Comparison of ENCODE assay signal across 8 mouse cellular contexts in genomic region chr14:20702741-20703381, GRCm38 (mm10). TPM values are rescaled to one million over a fixed set of nuclear protein-coding genes. Genes with fewer than 3 reads are reported as not detected.
A peak's percentile ranks its signal among the peaks of the same experiment; 100 is the strongest.
DNase-seq lines count a peak whose midpoint lies in the region; ATAC-seq and TF ChIP-seq lines count a peak whose summit lies in the region.

Chchd1 (plus strand) TSS chr14:20703006.

- no peak for TF ChIP-seq EP300 in CH12.LX (IDR thresholded peaks at IDR 0.05; ENCODE audit: low read length)
- no peak for TF ChIP-seq EP300 in liver, embryonic 14.5 days (IDR thresholded peaks at IDR 0.05; ENCODE audit: low read depth)

- H3K4me1 ChIP-seq in CH12.LX (ENCODE audit: control insufficient read depth in 1 of 2, insufficient read depth in 2 of 2), result peaks cover 3 to 46% of the 10 kb centered on the region in 2 experiments; a peak in 3 of 4 replicates
- H3K4me1 ChIP-seq in forebrain, embryonic 11.5 days (replicated peaks; ENCODE audit: control insufficient read depth, insufficient read depth, low read length), result no peaks in the 10 kb centered on the region; the same call in 1 of the 2 replicates
- peaks cover 42% of the 10 kb centered on the region for H3K4me1 ChIP-seq in heart, embryonic 15.5 days (replicated peaks)
- H3K4me1 ChIP-seq in liver, embryonic 14.5 days (replicated peaks; ENCODE audit: control insufficient read depth in 2 of 2, insufficient read depth in 2 of 2, low read length in 1 of 2), result peaks cover 18 to 21% of the 10 kb centered on the region in 2 experiments
- peaks cover 16% of the 10 kb centered on the region; the same call in 1 of the 2 replicates for H3K4me1 ChIP-seq in stomach, embryonic 15.5 days

- ATAC-seq in forebrain, embryonic 11.5 days (replicated peaks; ENCODE audit: low FRiP score), result peak; percentile 74
- ATAC-seq in heart, embryonic 15.5 days (replicated peaks; ENCODE audit: insufficient number of reproducible peaks, insufficient read depth, low FRiP score, low read depth), result peak; percentile 76
- peak; percentile 79 for ATAC-seq in liver, embryonic 14.5 days (ENCODE audit: insufficient read depth)
- peak; percentile 73 for ATAC-seq in stomach, embryonic 15.5 days (ENCODE audit: insufficient read depth, low FRiP score, low read depth)

- H3K79me2 ChIP-seq in CH12.LX (replicated peaks; ENCODE audit: control insufficient read depth, extremely low read depth, insufficient read depth, poor library complexity, severe bottlenecking), result peaks cover 61% of the 10 kb centered on the region

- peak within 1 kb of the TSS; percentile 79 to 96 (median 94) for H3K4me3 ChIP-seq in CH12.LX (replicated peaks in 1 of 3; ENCODE audit: low read depth in 2 of 3, low read length in 2 of 3, poor library complexity in 1 of 3)
- peak within 1 kb of the TSS; percentile 68 for H3K4me3 ChIP-seq in forebrain, embryonic 11.5 days (ENCODE audit: low read depth, low read length)
- H3K4me3 ChIP-seq in heart, embryonic 15.5 days, result peak within 1 kb of the TSS; percentile 65
- peak within 1 kb of the TSS; percentile 88 to 90 for H3K4me3 ChIP-seq in liver, embryonic 14.5 days (ENCODE audit: insufficient read depth in 1 of 2, low read depth in 2 of 2, low read length in 2 of 2)
- H3K4me3 ChIP-seq in stomach, embryonic 15.5 days (replicated peaks), result peak within 1 kb of the TSS; percentile 90

- peaks cover 9 to 39% of the 10 kb centered on the region in 2 experiments for H3K36me3 ChIP-seq in CH12.LX (replicated peaks in 1 of 2; ENCODE audit: control insufficient read depth in 1 of 2, insufficient read depth in 1 of 2, low read length in 1 of 2)
- peaks cover 4% of the 10 kb centered on the region; the same call in 1 of the 2 replicates for H3K36me3 ChIP-seq in forebrain, embryonic 11.5 days (ENCODE audit: control insufficient read depth, insufficient read depth, low read length)
- H3K36me3 ChIP-seq in heart, embryonic 15.5 days, result peaks cover 13% of the 10 kb centered on the region; the same call in 1 of the 2 replicates
- H3K36me3 ChIP-seq in liver, embryonic 14.5 days (replicated peaks; ENCODE audit: control insufficient read depth, insufficient read depth, low read depth), result peaks cover 9% of the 10 kb centered on the region
- peaks cover 9% of the 10 kb centered on the region; the same call in 1 of the 2 replicates for H3K36me3 ChIP-seq in stomach, embryonic 15.5 days

- peak; percentile 94 for TF ChIP-seq POLR2A in CH12.LX (IDR thresholded peaks at IDR 0.05; ENCODE audit: low read depth, low read length)

- DNase-seq in CH12.LX (ENCODE audit: extremely low read depth), result peak; percentile 84
- DNase-seq in c-Kit-positive CD71-positive TER-119-negative erythroid progenitor cells, embryonic 14.5 days (ENCODE audit: low read depth), result peak; percentile 83
- peak; percentile 95 for DNase-seq in forebrain, embryonic 11.5 days (ENCODE audit: low spot score)
- DNase-seq in kidney, postnatal 25 days, result peak; percentile 94
- peak; percentile 71 to 73 (median 72) for DNase-seq in liver, embryonic 14.5 days (ENCODE audit: low read depth in 3 of 3, low spot score in 3 of 3)
- peak; percentile 94 for DNase-seq in neural tube, embryonic 10.5 days (ENCODE audit: extremely low spot score, low spot score)

- under 1% methylated on average over 61 of the region's 61 CpGs for WGBS in forebrain, embryonic 11.5 days
- whole genome bisulfite sequencing in heart, embryonic 15.5 days, result under 1% methylated on average over 61 of the region's 61 CpGs
- under 1% methylated on average over 61 of the region's 61 CpGs for WGBS in liver, embryonic 14.5 days (ENCODE audit: insufficient replicate concordance)
- WGBS in stomach, embryonic 15.5 days, result under 1% methylated on average over 61 of the region's 61 CpGs

- no peaks in the 10 kb centered on the region for H3K27me3 ChIP-seq in CH12.LX (replicated peaks)
- no peaks in the 10 kb centered on the region for H3K27me3 ChIP-seq in forebrain, embryonic 11.5 days (ENCODE audit: control insufficient read depth, insufficient read depth, low read length)
- no peaks in the 10 kb centered on the region for H3K27me3 ChIP-seq in heart, embryonic 15.5 days
- no peaks in the 10 kb centered on the region for H3K27me3 ChIP-seq in liver, embryonic 14.5 days (ENCODE audit: control insufficient read depth, insufficient read depth, low read length)
- no peaks in the 10 kb centered on the region for H3K27me3 ChIP-seq in stomach, embryonic 15.5 days (replicated peaks)

- dilution Hi-C loops in CH12.LX (cut with MboI; ENCODE audit: extremely low pct_ligation_motif_present, extremely low pct_unique_long_range_greater_than_20kb, low sequenced_read_pairs), result no loop called here

- H3K27ac ChIP-seq in CH12.LX (ENCODE audit: insufficient read depth, low read depth), result peak within 1 kb of the TSS; percentile 70
- peak within 1 kb of the TSS; percentile 75; the same call in 1 of the 2 replicates for H3K27ac ChIP-seq in forebrain, embryonic 11.5 days (ENCODE audit: low read depth, low read length)
- peak within 1 kb of the TSS; percentile 90 for H3K27ac ChIP-seq in heart, embryonic 15.5 days
- H3K27ac ChIP-seq in liver, embryonic 14.5 days, result peak within 1 kb of the TSS; percentile 86
- H3K27ac ChIP-seq in stomach, embryonic 15.5 days, result peak within 1 kb of the TSS; percentile 95

- no peak for TF ChIP-seq CTCF in CH12.LX (conservative IDR thresholded peaks at IDR 0.05 in 1 of 2, IDR thresholded peaks at IDR 0.05 in 1 of 2; ENCODE audit: low read depth in 2 of 2, low read length in 2 of 2)
- no peak for TF ChIP-seq CTCF in liver, embryonic 14.5 days (IDR thresholded peaks at IDR 0.05; ENCODE audit: low read depth)

- no peak for TF ChIP-seq RAD21 in CH12.LX (IDR thresholded peaks at IDR 0.05; ENCODE audit: low read depth, low read length)

- peak within 1 kb of the TSS; percentile 90 for H3K9ac ChIP-seq in CH12.LX (ENCODE audit: insufficient read depth, low read depth)
- H3K9ac ChIP-seq in forebrain, embryonic 11.5 days (ENCODE audit: low read length), result peak within 1 kb of the TSS; percentile 84
- peak within 1 kb of the TSS; percentile 71 for H3K9ac ChIP-seq in heart, embryonic 15.5 days
- H3K9ac ChIP-seq in liver, embryonic 14.5 days (replicated peaks), result peak within 1 kb of the TSS; percentile 78
- H3K9ac ChIP-seq in stomach, embryonic 15.5 days, result peak within 1 kb of the TSS; percentile 85

- peak within 1 kb of the TSS; percentile 96 for H3K4me2 ChIP-seq in CH12.LX (ENCODE audit: insufficient read depth, low read depth, poor library complexity, severe bottlenecking)
- peak within 1 kb of the TSS; percentile 61 for H3K4me2 ChIP-seq in forebrain, embryonic 11.5 days (ENCODE audit: low read depth, low read length, severe bottlenecking)
- peak within 1 kb of the TSS; percentile 70 for H3K4me2 ChIP-seq in heart, embryonic 15.5 days
- peak within 1 kb of the TSS; percentile 81 for H3K4me2 ChIP-seq in liver, embryonic 14.5 days (ENCODE audit: low read depth)
- H3K4me2 ChIP-seq in stomach, embryonic 15.5 days, result peak within 1 kb of the TSS; percentile 58

- in situ Hi-C loops in CH12.LX (cut with MboI; ENCODE audit: low pct_ligation_motif_present, low pct_unique_long_range_greater_than_20kb, low sequenced_read_pairs), result no loop called here

- no peaks in the 10 kb centered on the region for H3K9me3 ChIP-seq in CH12.LX (replicated peaks; ENCODE audit: low read length)
- H3K9me3 ChIP-seq in forebrain, embryonic 11.5 days (ENCODE audit: control insufficient read depth, low read length), result no peaks in the 10 kb centered on the region
- no peaks in the 10 kb centered on the region for H3K9me3 ChIP-seq in heart, embryonic 15.5 days (replicated peaks)
- no peaks in the 10 kb centered on the region for H3K9me3 ChIP-seq in liver, embryonic 14.5 days (ENCODE audit: control insufficient read depth, low read length)
- no peaks in the 10 kb centered on the region for H3K9me3 ChIP-seq in stomach, embryonic 15.5 days

TF ChIP-seq in CH12.LX, 34 proteins besides CTCF, POLR2A, EP300 and RAD21 (continues in another document):
- TF ChIP-seq NRF1 (IDR thresholded peaks at IDR 0.05; ENCODE audit: low read depth, low read length), result peak; percentile 77
- peak; percentile 98 for TF ChIP-seq TCF12 (IDR thresholded peaks at IDR 0.05; ENCODE audit: low read depth, low read length)
- TF ChIP-seq ZKSCAN1 (IDR thresholded peaks at IDR 0.05; ENCODE audit: borderline replicate concordance, low read depth, low read length), result no peak
- peak; percentile 63 for TF ChIP-seq IRF4 (IDR thresholded peaks at IDR 0.05; ENCODE audit: low read depth, low read length)
- peak; percentile 87 for TF ChIP-seq ZMIZ1 (IDR thresholded peaks at IDR 0.05; ENCODE audit: low read depth, low read length)
- TF ChIP-seq ETS1 (conservative IDR thresholded peaks at IDR 0.05; ENCODE audit: low read depth, low read length), result no peak
- no peak for TF ChIP-seq JUND (conservative IDR thresholded peaks at IDR 0.05; ENCODE audit: low read depth, low read length)
- no peak for TF ChIP-seq ZNF384 (IDR thresholded peaks at IDR 0.05; ENCODE audit: low read depth, low read length)
- peak; percentile 96 for TF ChIP-seq MXI1 (IDR thresholded peaks at IDR 0.05; ENCODE audit: low read depth, low read length)
- 0 out of 2 replicates have a peak, but pooled peaks have one; percentile 72 for TF ChIP-seq RCOR1 (conservative IDR thresholded peaks at IDR 0.05; ENCODE audit: low read depth, low read length)
- TF ChIP-seq NELFE (IDR thresholded peaks at IDR 0.05; ENCODE audit: low read depth, low read length), result peak; percentile 95
- peak; percentile 89; the same call in 1 of the 2 replicates for TF ChIP-seq KAT2A (IDR thresholded peaks at IDR 0.05; ENCODE audit: insufficient replicate concordance, low read length)
- no peak for TF ChIP-seq ZC3H11A (IDR thresholded peaks at IDR 0.05; ENCODE audit: low read depth, low read length)
- TF ChIP-seq HCFC1 (IDR thresholded peaks at IDR 0.05; ENCODE audit: low read depth, low read length), result peak; percentile 90
- TF ChIP-seq POLR2AphosphoS2 (IDR thresholded peaks at IDR 0.05; ENCODE audit: low read depth, low read length), result peak; percentile 68; the same call in 1 of the 2 replicates
- TF ChIP-seq CHD2 (IDR thresholded peaks at IDR 0.05; ENCODE audit: low read length), result peak; percentile 50
- peak; percentile 48 for TF ChIP-seq BHLHE40 (IDR thresholded peaks at IDR 0.05; ENCODE audit: low read depth, low read length)
- no peak for TF ChIP-seq JUN (IDR thresholded peaks at IDR 0.05; ENCODE audit: insufficient read depth, low read depth, low read length)
- TF ChIP-seq SMC3 (IDR thresholded peaks at IDR 0.05; ENCODE audit: low read depth, low read length), result no peak

RNA-seq across cellular contexts. Expression of gene Chchd1, which starts in this region (rescaled TPM):
- total RNA-seq in CH12.LX (2012; rRNA removed), result 184 and 191 TPM in 2 replicates
- 391 and 402 TPM in 2 replicates for total RNA-seq in CH12.LX (2014; rRNA removed)
- 157 and 166 TPM in 2 replicates for polyA plus RNA-seq in CH12.LX (2012; ENCODE audit: insufficient read length, low read depth)
- 236 and 256 TPM in 2 replicates for polyA plus RNA-seq in forebrain, embryonic 11.5 days (2014; fragmentation: Nextera tagmentation; extraction: Ambion mirVana)
- 159 and 218 TPM in 2 replicates for polyA plus RNA-seq in heart, embryonic 15.5 days (2015; fragmentation: Nextera tagmentation; extraction: Ambion mirVana)
- polyA plus RNA-seq in liver, embryonic 14.5 days (2012; rRNA removed), result 49.6 and 58.8 TPM in 2 replicates
- 127 and 138 TPM in 2 replicates for polyA plus RNA-seq in liver, embryonic 14.5 days (2014; fragmentation: Nextera tagmentation; extraction: Ambion mirVana)
- polyA plus RNA-seq in stomach, embryonic 15.5 days (2015; fragmentation: Nextera tagmentation; extraction: Ambion mirVana), result 192 and 202 TPM in 2 replicates

Comparison
In these comparisons a context has a peak if more than half of its experiments do, and no peak if none do; other contexts are left out.
1. Peak in every context shown above with its lines: DNase-seq, ATAC-seq, H3K4me3 ChIP-seq and H3K27ac ChIP-seq.